Mouse (Mus musculus) hindbrain, embryonic 15.5 days (tissue): ENCODE results near the gene Pbx1. TPM values are rescaled to one million over a fixed set of nuclear protein-coding genes. Genes with fewer than 3 reads are reported as not detected.
A peak's percentile ranks its signal among the peaks of the same experiment; 100 is the strongest.

Source experiments
- ATAC-seq: fragments of 200-750 bp; cut with Nextera tagmentation; 2 replicates; pipeline ENCODE4 v1.8.0; 2017; ENCODE audit warnings: low read depth, moderate number of reproducible peaks, moderate TSS enrichment; ENCODE audit not compliant: low FRiP score
- H3K27ac ChIP-seq: fragments of 300-500 bp; sonication (generic); replicated peaks from 2 replicates; pipeline ENCODE4 v1.5.1; 2015; ENCODE audit warnings: mild to moderate bottlenecking, inconsistent platforms
- H3K27me3 ChIP-seq: fragments of 300-500 bp; sonication (generic); 2 replicates; pipeline ENCODE4 v1.6.1; 2015; ENCODE audit warnings: control low read depth, inconsistent platforms
- H3K36me3 ChIP-seq: fragments of 300-500 bp; sonication (generic); 2 replicates; pipeline ENCODE4 v1.6.1; 2015; ENCODE audit warnings: control low read depth, inconsistent platforms
- H3K4me1 ChIP-seq: fragments of 300-500 bp; sonication (generic); replicated peaks from 2 replicates; pipeline ENCODE4 v1.6.1; 2015; ENCODE audit warnings: control low read depth, inconsistent platforms
- H3K4me2 ChIP-seq: fragments of 300-500 bp; sonication (generic); 2 replicates; pipeline ENCODE4 v1.6.1; 2015; ENCODE audit warnings: moderate library complexity, mild to moderate bottlenecking, inconsistent platforms
- H3K4me3 ChIP-seq: fragments of 300-500 bp; sonication (generic); 2 replicates; pipeline ENCODE4 v1.5.1; 2015; ENCODE audit warnings: mild to moderate bottlenecking, inconsistent platforms
- H3K9ac ChIP-seq: fragments of 300-500 bp; sonication (generic); 2 replicates; pipeline ENCODE4 v1.6.1; 2015; ENCODE audit warnings: inconsistent platforms
- H3K9me3 ChIP-seq: fragments of 300-500 bp; sonication (generic); 2 replicates; pipeline ENCODE4 v1.6.1; 2016; ENCODE audit warnings: control low read depth, inconsistent platforms
- WGBS: fragments of 180-500 bp; shearing (Covaris S2); methylation state at CpG from one replicate; pipeline ENCODE4 v1.1.7; 2015; 5-methylcytosine and 5-hydroxymethylcytosine counted together
- polyA plus RNA-seq: library from polyadenylated mRNA; unstranded; fragments of >200 nt; fragmentation: Nextera tagmentation; extraction: Ambion mirVana; gene quantifications from 2 replicates; pipeline ENCODE4 v1.2.1, GENCODE M21; 2015

The Pbx1 gene
- polyA plus RNA-seq, 1 experiment from 2014 or later = 44.2 TPM

DNA sequence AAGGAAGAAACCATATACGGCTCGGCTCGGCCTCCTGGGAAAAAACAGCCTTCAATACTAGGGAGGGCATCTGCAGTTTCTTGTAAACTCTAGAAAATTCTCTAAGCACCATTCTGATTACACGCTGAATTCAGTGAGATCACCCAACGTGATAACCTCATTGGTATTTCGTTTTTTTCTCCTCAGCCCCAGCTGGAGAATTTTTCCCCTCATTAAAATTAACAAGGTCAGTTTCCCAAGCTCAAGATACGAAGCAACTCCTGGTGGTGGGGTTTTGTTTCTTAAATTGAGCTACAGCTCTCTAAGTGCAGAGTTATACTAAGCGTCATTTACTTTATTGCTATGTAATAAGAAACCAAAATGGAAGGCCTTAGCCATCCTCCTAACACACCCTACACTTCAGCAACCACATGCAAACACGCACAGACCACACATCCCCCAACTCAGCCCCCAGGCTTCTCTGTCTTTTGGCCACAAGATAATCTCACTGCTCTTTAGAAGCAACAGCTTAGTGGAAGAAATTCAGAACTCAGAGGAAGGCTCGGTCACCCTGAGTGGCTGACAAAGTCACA lies 76.0 kb downstream of the Pbx1 start:
- Histone ChIP-seq H3K36me3 (no peaks in the 10 kb centered on the region), H3K4me2 (peak overlapping the region; percentile 53; the same call in 1 of the 2 replicates), H3K9ac (no peak overlapping the region), H3K9me3 (no peaks in the 10 kb centered on the region), H3K4me1 (peaks cover 66% of the 10 kb centered on the region), H3K27me3 (no peaks in the 10 kb centered on the region), H3K27ac (peak overlapping the region; percentile 41; the same call in 1 of the 2 replicates), H3K4me3 (no peak overlapping the region)
- no peak for ATAC-seq
- WGBS = 41% methylated on average over 10 of the region's 10 CpGs

DNA sequence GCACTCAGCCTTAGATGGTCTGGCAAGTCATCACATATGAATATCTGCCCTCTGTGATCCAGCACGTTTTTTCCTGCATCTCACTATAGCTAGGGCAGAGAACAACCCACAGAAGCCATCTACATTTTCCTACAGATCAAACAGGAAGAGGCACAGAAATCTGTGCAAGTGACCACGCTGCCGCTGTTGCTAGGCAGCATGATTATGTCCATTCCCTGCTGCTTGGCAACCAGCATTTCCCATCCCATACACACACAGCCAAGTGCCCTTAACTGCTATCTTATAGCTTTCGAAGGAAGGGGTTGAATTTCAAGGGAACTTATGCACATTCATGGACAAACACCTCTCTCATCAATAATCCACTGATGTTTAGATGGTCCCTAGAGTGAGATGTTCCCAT lies 77.1 kb downstream of the Pbx1 start:
- Histone ChIP-seq H3K4me3 (no peak overlapping the region), H3K4me1 (peaks cover 68% of the 10 kb centered on the region), H3K9ac (no peak overlapping the region), H3K27ac (peak overlapping the region; percentile 36; the same call in 1 of the 2 replicates), H3K36me3 (no peaks in the 10 kb centered on the region), H3K27me3 (no peaks in the 10 kb centered on the region), H3K9me3 (no peaks in the 10 kb centered on the region), H3K4me2 (no peak overlapping the region)
- no peak for ATAC-seq
- WGBS = 10% methylated on average over 4 of the region's 4 CpGs

DNA sequence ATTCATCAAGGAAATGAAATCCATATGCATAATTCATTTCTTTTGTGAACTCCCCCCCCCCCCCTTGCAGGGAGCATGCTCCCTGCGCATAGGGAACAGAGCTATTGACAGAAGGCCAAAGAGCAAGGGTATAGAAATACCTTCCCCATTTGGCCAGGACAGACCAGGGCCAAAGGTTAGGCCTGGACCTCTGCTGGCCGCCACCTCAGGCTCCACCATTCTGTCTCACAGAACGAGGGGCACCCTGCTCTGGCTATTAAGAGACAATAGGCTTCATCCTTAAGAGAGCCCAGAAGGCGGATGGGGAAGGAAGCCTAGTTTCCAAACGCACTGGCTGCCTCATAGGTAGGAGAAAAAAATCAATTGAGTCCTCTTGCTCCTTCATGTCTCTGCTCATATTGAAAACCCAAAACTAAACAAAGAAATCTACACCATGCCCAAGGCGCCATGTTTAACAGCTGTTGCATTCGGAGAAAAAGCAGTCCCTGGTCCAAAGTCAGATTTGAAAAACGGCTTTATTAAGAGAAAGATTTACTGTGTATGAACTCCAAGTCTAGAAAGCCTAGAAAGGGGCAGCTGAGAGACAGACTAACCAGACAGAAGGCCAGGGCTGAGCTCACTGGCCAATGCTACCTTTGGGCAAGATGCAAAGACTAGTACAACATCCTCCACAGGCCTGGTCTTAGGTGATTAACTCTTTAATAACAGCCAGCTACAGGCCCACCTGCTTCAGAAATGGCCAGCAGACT lies 83.9 kb downstream of the Pbx1 start:
- Histone ChIP-seq H3K9me3 (no peaks in the 10 kb centered on the region), H3K36me3 (no peaks in the 10 kb centered on the region), H3K4me3 (no peak overlapping the region), H3K4me2 (no peak overlapping the region), H3K9ac (no peak overlapping the region), H3K27ac (no peak overlapping the region), H3K4me1 (peaks cover 38% of the 10 kb centered on the region), H3K27me3 (no peaks in the 10 kb centered on the region)
- ATAC-seq = no peak
- WGBS = 32% methylated on average over 8 of the region's 8 CpGs

GRCm38 (mm10) chr1:168344918-168345317 lies 87.2 kb downstream of the Pbx1 start:
- no peak overlapping the region for H3K9ac ChIP-seq
- H3K9me3 ChIP-seq = no peaks in the 10 kb centered on the region
- no peaks in the 10 kb centered on the region for H3K36me3 ChIP-seq
- no peaks in the 10 kb centered on the region for H3K27me3 ChIP-seq
- H3K4me1 ChIP-seq = peaks cover 55% of the 10 kb centered on the region
- no peak for ATAC-seq
- H3K27ac ChIP-seq = 0 out of 2 replicates have a peak overlapping the region, but pooled peaks have one; percentile 20
- 61% methylated on average over 8 of the region's 8 CpGs for WGBS
- no peak overlapping the region for H3K4me2 ChIP-seq
- H3K4me3 ChIP-seq = no peak overlapping the region

GRCm38 (mm10) chr1:168344262-168344661 lies 87.8 kb downstream of the Pbx1 start:
- Histone ChIP-seq H3K4me1 (peaks cover 54% of the 10 kb centered on the region), H3K36me3 (no peaks in the 10 kb centered on the region), H3K27me3 (no peaks in the 10 kb centered on the region), H3K9ac (no peak overlapping the region), H3K4me3 (no peak overlapping the region), H3K4me2 (no peak overlapping the region), H3K27ac (no peak overlapping the region), H3K9me3 (no peaks in the 10 kb centered on the region)
- 79% methylated on average over 5 of the region's 5 CpGs for WGBS
- ATAC-seq = no peak

- H3K36me3 ChIP-seq = no peaks in the 10 kb centered on the region
- H3K9me3 ChIP-seq = no peaks in the 10 kb centered on the region
- H3K4me1 ChIP-seq = peaks cover 47% of the 10 kb centered on the region
- WGBS = 27% methylated on average over 6 of the region's 6 CpGs
- H3K9ac ChIP-seq = peak overlapping the region; percentile 8; the same call in 1 of the 2 replicates
- H3K4me2 ChIP-seq = peak overlapping the region; percentile 36
- 0 out of 2 replicates have a peak, but pooled peaks have one; percentile 32 for ATAC-seq
- no peaks in the 10 kb centered on the region for H3K27me3 ChIP-seq
- peak overlapping the region; percentile 78 for H3K27ac ChIP-seq
- H3K4me3 ChIP-seq = no peak overlapping the region
Observed at GRCm38 (mm10) chr1:168342269-168342668, 89.8 kb downstream of the Pbx1 start.

GRCm38 (mm10) chr1:168341863-168342262 lies 90.2 kb downstream of the Pbx1 start:
- peak overlapping the region; percentile 8; the same call in 1 of the 2 replicates for H3K9ac ChIP-seq

DNA sequence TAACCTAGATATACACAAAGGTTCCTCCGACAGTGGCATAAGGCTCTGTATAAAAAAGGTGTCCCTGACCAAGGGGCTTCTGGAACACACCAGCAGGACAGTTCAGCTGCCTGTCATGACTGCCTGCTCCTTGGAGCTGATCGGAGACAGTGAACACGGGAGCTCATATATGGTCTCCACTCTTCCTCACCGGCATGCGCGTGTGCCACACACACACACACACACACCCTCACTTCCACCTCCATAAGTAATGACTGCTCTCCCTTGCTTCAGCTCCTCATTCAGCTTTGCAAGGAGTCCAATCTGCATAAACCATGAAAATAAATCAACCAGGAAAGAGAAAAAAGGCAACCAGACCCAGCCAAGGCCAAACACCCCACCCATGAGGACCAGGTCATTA lies 90.7 kb downstream of the Pbx1 start:
- Histone ChIP-seq H3K9ac (0 out of 2 replicates have a peak overlapping the region, but pooled peaks have one; percentile 8), H3K27me3 (no peaks in the 10 kb centered on the region), H3K9me3 (no peaks in the 10 kb centered on the region), H3K4me1 (peaks cover 47% of the 10 kb centered on the region), H3K36me3 (no peaks in the 10 kb centered on the region), H3K4me2 (peak overlapping the region; percentile 36), H3K4me3 (no peak overlapping the region), H3K27ac (peak overlapping the region; percentile 78)
- 49% methylated on average over 6 of the region's 6 CpGs for WGBS
- ATAC-seq = no peak

More at GRCm38 (mm10) chr1:168341863-168342262, 90.2 kb downstream of the Pbx1 start:
- H3K9me3 ChIP-seq = no peaks in the 10 kb centered on the region
- no peak overlapping the region for H3K4me3 ChIP-seq
- peaks cover 47% of the 10 kb centered on the region for H3K4me1 ChIP-seq
- no peaks in the 10 kb centered on the region for H3K36me3 ChIP-seq
- ATAC-seq = peak; percentile 66; the same call in 1 of the 2 replicates
- peak overlapping the region; percentile 78 for H3K27ac ChIP-seq
- peak overlapping the region; percentile 36 for H3K4me2 ChIP-seq
- WGBS = 14% methylated on average over 12 of the region's 12 CpGs
- no peaks in the 10 kb centered on the region for H3K27me3 ChIP-seq

DNA sequence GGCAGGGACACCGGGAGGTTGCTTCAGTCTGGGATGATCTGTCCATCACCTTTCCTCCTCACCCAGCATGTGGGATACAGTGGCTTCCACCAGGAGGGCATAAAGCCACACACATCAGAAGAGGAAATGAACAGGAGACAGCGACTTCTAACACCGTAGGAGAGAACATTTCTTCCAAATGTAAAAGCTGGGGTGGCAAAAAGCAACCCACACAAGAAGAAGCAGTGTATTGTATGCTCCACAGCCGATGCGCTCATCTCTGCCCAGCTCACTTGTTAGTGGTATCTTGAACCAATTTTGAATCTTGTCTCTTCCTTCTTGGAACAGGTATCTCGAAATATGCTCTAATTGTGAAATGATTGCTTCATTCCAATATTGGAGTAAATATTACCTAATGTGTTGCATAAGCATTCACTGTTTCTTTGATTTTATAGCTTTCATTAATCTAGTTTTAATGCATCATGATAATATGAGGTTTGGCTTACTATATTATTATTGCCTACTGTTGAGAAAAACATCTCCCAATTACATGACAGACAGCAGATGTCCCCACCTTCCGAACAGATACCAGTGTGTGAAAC lies 95.7 kb downstream of the Pbx1 start:
- Histone ChIP-seq H3K27me3 (no peaks in the 10 kb centered on the region), H3K4me3 (no peak overlapping the region), H3K9me3 (no peaks in the 10 kb centered on the region), H3K36me3 (no peaks in the 10 kb centered on the region), H3K4me1 (peaks cover 7% of the 10 kb centered on the region), H3K9ac (no peak overlapping the region), H3K4me2 (no peak overlapping the region), H3K27ac (no peak overlapping the region)
- no peak for ATAC-seq
- WGBS = 91% methylated on average over 7 of the region's 7 CpGs

GRCm38 (mm10) chr1:168334831-168335574 lies 97.1 kb downstream of the Pbx1 start:
- Histone ChIP-seq H3K4me3 (no peak overlapping the region), H3K4me2 (no peak overlapping the region), H3K27ac (no peak overlapping the region), H3K9ac (no peak overlapping the region), H3K9me3 (no peaks in the 10 kb centered on the region), H3K27me3 (no peaks in the 10 kb centered on the region), H3K4me1 (peaks cover 12% of the 10 kb centered on the region), H3K36me3 (no peaks in the 10 kb centered on the region)
- WGBS = 96% methylated on average over 8 of the region's 8 CpGs
- ATAC-seq = no peak

GRCm38 (mm10) chr1:168332056-168332455 lies 100.0 kb downstream of the Pbx1 start:
- Histone ChIP-seq H3K4me3 (no peak overlapping the region), H3K4me1 (peaks cover 37% of the 10 kb centered on the region), H3K9me3 (no peaks in the 10 kb centered on the region), H3K27ac (no peak overlapping the region), H3K4me2 (no peak overlapping the region), H3K9ac (no peak overlapping the region), H3K36me3 (no peaks in the 10 kb centered on the region), H3K27me3 (no peaks in the 10 kb centered on the region)
- ATAC-seq = no peak
- 87% methylated on average over 9 of the region's 9 CpGs for WGBS
